Mouse (Mus musculus) forebrain, embryonic 12.5 days (tissue): ENCODE data around the gene Hus1. TPM values are rescaled to one million over a fixed set of nuclear protein-coding genes. Genes with fewer than 3 reads are reported as not detected.

Experiments used
- ATAC-seq: fragments of 200-750 bp; cut with Nextera tagmentation; 2 replicates; pipeline ENCODE4 v1.8.0; 2017; ENCODE audit warnings: moderate TSS enrichment; ENCODE audit not compliant: low FRiP score
- H3K27ac ChIP-seq: fragments of 300-500 bp; sonication (generic); 2 replicates; pipeline ENCODE4 v1.5.1; 2016; ENCODE audit warnings: mild to moderate bottlenecking
- H3K27me3 ChIP-seq: fragments of 300-500 bp; sonication (generic); 2 replicates; pipeline ENCODE4 v1.6.1; 2016; ENCODE audit warnings: mild to moderate bottlenecking
- H3K36me3 ChIP-seq: fragments of 300-500 bp; sonication (generic); replicated peaks from 2 replicates; pipeline ENCODE4 v1.6.1; 2016; ENCODE audit warnings: mild to moderate bottlenecking
- H3K4me1 ChIP-seq: fragments of 300-500 bp; sonication (generic); 2 replicates; pipeline ENCODE4 v1.6.1; 2016
- H3K4me2 ChIP-seq: fragments of 300-500 bp; sonication (generic); 2 replicates; pipeline ENCODE4 v1.6.1; 2016; ENCODE audit warnings: mild to moderate bottlenecking, moderate library complexity
- H3K4me3 ChIP-seq: fragments of 300-500 bp; sonication (generic); replicated peaks from 2 replicates; pipeline ENCODE4 v1.5.1; 2016; ENCODE audit warnings: mild to moderate bottlenecking
- H3K9ac ChIP-seq: fragments of 300-500 bp; sonication (generic); 2 replicates; pipeline ENCODE4 v1.6.1; 2016; ENCODE audit warnings: mild to moderate bottlenecking
- H3K9me3 ChIP-seq: fragments of 300-500 bp; sonication (generic); 2 replicates; pipeline ENCODE4 v1.6.1; 2016
- WGBS: fragments of 180-500 bp; shearing (Covaris S2); methylation state at CpG from one replicate; pipeline ENCODE4 v1.1.7; 2016; 5-methylcytosine and 5-hydroxymethylcytosine counted together
- polyA plus RNA-seq: library from polyadenylated mRNA; unstranded; fragments of >200 nt; fragmentation: Nextera tagmentation; extraction: Ambion mirVana; gene quantifications from 2 replicates; pipeline ENCODE4 v1.2.1, GENCODE M21; 2016

Hus1 gene
- polyA plus RNA-seq, 1 experiment from 2014 or later = 20.5 TPM

GRCm38 (mm10) chr11:8972093-8972492 lies 38.9 kb downstream of the Hus1 start:
- H3K9me3 ChIP-seq = no peaks in the 10 kb centered on the region

DNA sequence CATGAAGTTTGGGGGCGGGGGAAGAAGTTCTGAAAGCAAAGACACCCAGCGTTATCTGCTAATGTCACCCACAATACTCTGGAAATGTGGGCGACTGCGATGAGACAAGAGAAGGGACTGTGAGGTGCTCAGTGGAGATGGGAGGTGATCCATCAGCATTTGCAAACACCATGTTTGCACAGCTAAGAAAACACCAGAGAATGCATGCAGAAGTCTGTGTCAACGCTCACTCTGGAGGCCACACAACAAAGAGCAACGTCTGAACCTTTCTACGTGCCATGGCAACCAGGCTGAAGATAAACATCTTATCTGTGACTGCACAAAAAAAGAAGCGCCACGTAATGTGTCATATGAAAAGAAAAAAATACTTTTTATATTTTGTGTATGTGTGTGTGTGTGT lies 40.5 kb downstream of the Hus1 start:
- no peak for ATAC-seq
- H3K36me3 ChIP-seq = no peaks in the 10 kb centered on the region
- H3K9ac ChIP-seq = no peak overlapping the region
- H3K9me3 ChIP-seq = no peaks in the 10 kb centered on the region
- WGBS = 78% methylated on average over 9 of the region's 9 CpGs
- no peaks in the 10 kb centered on the region for H3K4me1 ChIP-seq
- no peak overlapping the region for H3K27ac ChIP-seq
- no peak overlapping the region for H3K4me2 ChIP-seq
- no peak overlapping the region for H3K4me3 ChIP-seq
- no peaks in the 10 kb centered on the region for H3K27me3 ChIP-seq

More at GRCm38 (mm10) chr11:8972093-8972492, 38.9 kb downstream of the Hus1 start:
- WGBS = 93% methylated on average over 6 of the region's 6 CpGs
- Histone ChIP-seq H3K36me3 (no peaks in the 10 kb centered on the region), H3K4me2 (no peak overlapping the region), H3K27ac (no peak overlapping the region), H3K4me3 (no peak overlapping the region), H3K27me3 (no peaks in the 10 kb centered on the region), H3K9ac (no peak overlapping the region), H3K4me1 (no peaks in the 10 kb centered on the region)
- no peak for ATAC-seq

GRCm38 (mm10) chr11:8968094-8968493 lies 42.9 kb downstream of the Hus1 start:
- Histone ChIP-seq H3K36me3 (no peaks in the 10 kb centered on the region), H3K27ac (no peak overlapping the region), H3K4me2 (no peak overlapping the region), H3K9me3 (no peaks in the 10 kb centered on the region), H3K4me1 (no peaks in the 10 kb centered on the region), H3K9ac (no peak overlapping the region), H3K27me3 (no peaks in the 10 kb centered on the region), H3K4me3 (no peak overlapping the region)
- 94% methylated on average over 7 of the region's 7 CpGs for WGBS
- ATAC-seq = no peak

GRCm38 (mm10) chr11:8958572-8958971 lies 52.4 kb downstream of the Hus1 start:
- Histone ChIP-seq H3K9ac (no peak overlapping the region), H3K27ac (no peak overlapping the region), H3K9me3 (no peaks in the 10 kb centered on the region), H3K36me3 (no peaks in the 10 kb centered on the region), H3K4me2 (no peak overlapping the region), H3K27me3 (no peaks in the 10 kb centered on the region), H3K4me1 (no peaks in the 10 kb centered on the region), H3K4me3 (no peak overlapping the region)
- WGBS = 45% methylated on average over 10 of the region's 10 CpGs
- ATAC-seq = no peak

- WGBS = 61% methylated on average over 4 of the region's 4 CpGs
- no peaks in the 10 kb centered on the region for H3K4me1 ChIP-seq
- no peaks in the 10 kb centered on the region for H3K9me3 ChIP-seq
- no peak overlapping the region for H3K4me3 ChIP-seq
- ATAC-seq = no peak
- H3K9ac ChIP-seq = no peak overlapping the region
- H3K4me2 ChIP-seq = no peak overlapping the region
- H3K27me3 ChIP-seq = no peaks in the 10 kb centered on the region
- H3K36me3 ChIP-seq = no peaks in the 10 kb centered on the region
- no peak overlapping the region for H3K27ac ChIP-seq
These were observed 52.9 kb downstream of the Hus1 start for GRCm38 (mm10) chr11:8958108-8958507.

- no peak for ATAC-seq
- 64% methylated on average over 6 of the region's 6 CpGs for WGBS
- Histone ChIP-seq H3K9ac (no peak overlapping the region), H3K36me3 (no peaks in the 10 kb centered on the region), H3K4me1 (no peaks in the 10 kb centered on the region), H3K9me3 (no peaks in the 10 kb centered on the region), H3K27ac (no peak overlapping the region), H3K27me3 (no peaks in the 10 kb centered on the region), H3K4me3 (no peak overlapping the region), H3K4me2 (no peak overlapping the region)
These were observed 54.0 kb downstream of the Hus1 start for GRCm38 (mm10) chr11:8957023-8957422.

- Histone ChIP-seq H3K4me2 (no peak overlapping the region), H3K9me3 (no peaks in the 10 kb centered on the region), H3K9ac (no peak overlapping the region), H3K4me1 (no peaks in the 10 kb centered on the region), H3K36me3 (no peaks in the 10 kb centered on the region), H3K27ac (no peak overlapping the region), H3K4me3 (no peak overlapping the region), H3K27me3 (no peaks in the 10 kb centered on the region)
- 16% methylated on average over 1 of the region's 1 CpGs for WGBS
- peak; percentile 78 for ATAC-seq
These were observed 55.3 kb downstream of the Hus1 start for GRCm38 (mm10) chr11:8955678-8956077.

- no peak overlapping the region for H3K4me2 ChIP-seq
- no peak overlapping the region for H3K4me3 ChIP-seq
- H3K27me3 ChIP-seq = no peaks in the 10 kb centered on the region
- peak; percentile 67; the same call in 1 of the 2 replicates for ATAC-seq
- no peaks in the 10 kb centered on the region for H3K4me1 ChIP-seq
- no peaks in the 10 kb centered on the region for H3K9me3 ChIP-seq
- H3K36me3 ChIP-seq = no peaks in the 10 kb centered on the region
- 68% methylated on average over 6 of the region's 6 CpGs for WGBS
- no peak overlapping the region for H3K27ac ChIP-seq
- no peak overlapping the region for H3K9ac ChIP-seq
These were observed 61.1 kb downstream of the Hus1 start for GRCm38 (mm10) chr11:8949765-8950430.

- H3K27me3 ChIP-seq = no peaks in the 10 kb centered on the region
- H3K27ac ChIP-seq = no peak overlapping the region
- H3K36me3 ChIP-seq = no peaks in the 10 kb centered on the region
- 72% methylated on average over 3 of the region's 3 CpGs for WGBS
- H3K4me2 ChIP-seq = no peak overlapping the region
- no peak for ATAC-seq
- H3K4me3 ChIP-seq = no peak overlapping the region
- no peaks in the 10 kb centered on the region for H3K9me3 ChIP-seq
- no peaks in the 10 kb centered on the region for H3K4me1 ChIP-seq
- H3K9ac ChIP-seq = no peak overlapping the region
These were observed 62.1 kb downstream of the Hus1 start for GRCm38 (mm10) chr11:8948871-8949270.

DNA sequence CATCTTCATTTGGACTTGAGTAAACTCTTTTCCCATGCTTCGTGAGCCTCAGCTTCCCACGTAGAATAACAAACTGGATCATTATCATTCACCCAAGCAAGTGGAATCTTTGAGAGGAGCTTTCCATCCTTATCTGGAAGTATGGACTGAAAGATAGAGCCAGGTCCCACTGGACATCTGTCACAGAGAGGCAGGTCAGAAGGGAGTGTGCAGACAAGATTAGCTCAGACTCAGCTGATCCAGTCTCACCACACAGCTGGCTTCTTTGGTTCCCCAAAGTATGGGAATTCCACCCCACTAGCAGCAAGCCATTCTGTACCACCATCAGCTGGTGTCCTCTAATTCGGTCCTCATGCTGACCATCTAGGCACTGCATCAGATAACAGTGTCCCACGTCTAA lies 66.9 kb downstream of the Hus1 start:
- no peaks in the 10 kb centered on the region for H3K9me3 ChIP-seq
- no peak overlapping the region for H3K27ac ChIP-seq
- H3K4me1 ChIP-seq = no peaks in the 10 kb centered on the region
- no peak overlapping the region for H3K4me2 ChIP-seq
- no peaks in the 10 kb centered on the region for H3K36me3 ChIP-seq
- ATAC-seq = no peak
- H3K9ac ChIP-seq = no peak overlapping the region
- no peak overlapping the region for H3K4me3 ChIP-seq
- H3K27me3 ChIP-seq = no peaks in the 10 kb centered on the region
- WGBS = 87% methylated on average over 4 of the region's 4 CpGs

Other genes with a start within 250 kb of the Hus1 start
- 0.05 and 0.10 TPM in 2 replicates for gene Pkd1l1, start 37.9 kb downstream of the Hus1 start, polyA plus RNA-seq
- 0.68 TPM in 2 replicates for gene Gm11992, start 37.4 kb upstream of the Hus1 start, polyA plus RNA-seq
- gene Sun3, start 37.8 kb upstream of the Hus1 start, polyA plus RNA-seq = 0.17 TPM in 1 of 2 replicates, not detected in the other
- 2.2 TPM in 2 replicates for gene Upp1, start 106.9 kb upstream of the Hus1 start, polyA plus RNA-seq
- 0.03 TPM in 2 replicates for gene Abca13, start 180.8 kb upstream of the Hus1 start, polyA plus RNA-seq